Mouse (Mus musculus) brain, embryonic 14.5 days (tissue): ENCODE measurements at regions not wholly inside any gene's neighbourhood (a gene's known extent, or its start where the extent isn't known, plus 50 kb on each side); places are given as distances from the start of the nearest gene placed in this dataset.

ENCODE experiments used
- CTCF ChIP-seq: fragments of 200-500 bp; IDR thresholded peaks from 2 replicates; pipeline ENCODE4 v1.5.1; 2012; ENCODE audit warnings: inconsistent platforms, mild to moderate bottlenecking, moderate library complexity, borderline replicate concordance; ENCODE audit not compliant: insufficient read depth, insufficient read length; ENCODE audit errors: extremely low read depth
- POLR2A ChIP-seq: fragments of 200-500 bp; IDR thresholded peaks from 2 replicates; pipeline ENCODE4 v1.6.1; 2012; ENCODE audit warnings: mild to moderate bottlenecking, inconsistent platforms, borderline replicate concordance; ENCODE audit not compliant: poor library complexity, insufficient read depth, insufficient read length, severe bottlenecking; ENCODE audit errors: extremely low read depth

GRCm38 (mm10) chr10:19171834-19172233 is 156.4 kb upstream of the Tnfaip3 start:
- TF ChIP-seq CTCF (no peak), POLR2A (no peak)
